Mouse (Mus musculus): ENCODE measurements at regions not wholly inside any gene's neighbourhood (a gene's known extent, or its start where the extent isn't known, plus 50 kb on each side); places are given as distances from the start of the nearest gene placed in this dataset.

DNA sequence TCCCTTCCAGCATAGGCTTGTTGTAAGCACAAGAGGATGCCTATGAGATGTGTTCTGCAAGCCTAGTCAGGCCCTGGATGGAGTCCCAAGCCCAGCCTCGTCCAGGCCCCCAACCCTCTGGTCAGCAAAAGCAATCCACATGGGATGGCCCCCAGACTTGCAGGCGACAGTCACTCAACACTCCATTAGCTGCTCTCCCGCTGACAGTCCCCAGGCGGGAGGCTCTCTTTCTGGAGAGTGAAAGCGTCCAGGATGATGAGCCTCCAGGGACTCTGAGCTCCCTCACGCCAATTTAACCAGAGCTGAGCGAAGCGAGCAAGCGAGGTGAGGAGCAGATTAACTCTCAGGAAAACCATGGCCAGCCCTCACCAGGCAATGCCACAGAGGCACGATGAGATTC is 132.7 kb upstream of the 1600014C23Rik start:
- H3K4me3 ChIP-seq (ENCODE audit: insufficient read depth in 1 of 2, low read depth in 1 of 2, low read length in 2 of 2, poor library complexity in 1 of 2, severe bottlenecking in 1 of 2) = no peak overlapping the region
- H3K27ac ChIP-seq (ENCODE audit: insufficient read depth, low read depth, low read length, poor library complexity, severe bottlenecking) = no peak overlapping the region
- TF ChIP-seq CHD2 (IDR thresholded peaks at IDR 0.05; ENCODE audit: low read depth, low read length) (no peak), HCFC1 (IDR thresholded peaks at IDR 0.05; ENCODE audit: borderline replicate concordance, insufficient read depth, low read length) (no peak), MAFK (IDR thresholded peaks at IDR 0.05; ENCODE audit: insufficient read depth, low read depth, low read length) (no peak), ZC3H11A (IDR thresholded peaks at IDR 0.05; ENCODE audit: borderline replicate concordance, low read depth, low read length) (no peak), ZNF384 (IDR thresholded peaks at IDR 0.05; ENCODE audit: low read depth, low read length) (no peak)
- in situ Hi-C loops (cut with MboI; ENCODE audit: low sequenced_read_pairs in 2 of 2, unreplicated experiment in 2 of 2) = no loop called here
- peaks cover 3 to 15% of the 10 kb centered on the region in 2 experiments; a peak in 2 of 4 replicates for H3K4me1 ChIP-seq (ENCODE audit: control insufficient read depth in 2 of 2, insufficient read depth in 2 of 2, low read length in 2 of 2, poor library complexity in 1 of 2)
- no peak overlapping the region for H3K9ac ChIP-seq (ENCODE audit: insufficient read depth, low read depth, low read length, poor library complexity, severe bottlenecking)
- no peaks in the 10 kb centered on the region for H3K9me3 ChIP-seq (ENCODE audit: control insufficient read depth, insufficient read depth, low read depth, low read length)
- no peaks in the 10 kb centered on the region for H3K36me3 ChIP-seq (ENCODE audit: control insufficient read depth, insufficient read depth, low read length, poor library complexity, severe bottlenecking)
- DNase-seq (ENCODE audit: low read depth, low spot score) = no peak

DNA sequence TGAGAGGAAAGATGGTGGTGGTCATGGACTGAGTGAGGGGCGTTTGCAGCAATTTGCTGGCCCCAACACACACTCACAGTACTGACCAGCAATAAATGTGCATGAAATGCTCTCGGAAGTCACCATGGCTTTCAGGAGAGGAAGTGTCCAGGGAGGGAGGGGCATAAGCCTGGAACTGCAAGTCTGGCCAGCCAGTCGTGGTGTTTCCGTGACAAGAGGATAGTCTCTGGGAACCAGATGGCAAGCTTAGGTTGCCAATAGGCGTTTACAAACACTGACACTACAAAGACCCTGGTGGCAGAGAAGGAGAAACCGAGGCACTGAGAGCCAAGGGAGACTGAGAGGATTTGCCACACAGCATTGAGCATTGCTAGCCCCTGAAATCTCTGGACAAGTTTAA is 132.3 kb upstream of the 1600014C23Rik start:
- H3K4me3 ChIP-seq (ENCODE audit: insufficient read depth in 1 of 2, low read depth in 1 of 2, low read length in 2 of 2, poor library complexity in 1 of 2, severe bottlenecking in 1 of 2) = no peak overlapping the region
- H3K9me3 ChIP-seq (ENCODE audit: control insufficient read depth, insufficient read depth, low read depth, low read length) = no peaks in the 10 kb centered on the region
- H3K4me1 ChIP-seq (ENCODE audit: control insufficient read depth in 2 of 2, insufficient read depth in 2 of 2, low read length in 2 of 2, poor library complexity in 1 of 2) = peaks cover 3 to 12% of the 10 kb centered on the region in 2 experiments; a peak in 2 of 4 replicates
- H3K9ac ChIP-seq (ENCODE audit: insufficient read depth, low read depth, low read length, poor library complexity, severe bottlenecking) = no peak overlapping the region
- H3K27ac ChIP-seq (ENCODE audit: insufficient read depth, low read depth, low read length, poor library complexity, severe bottlenecking) = no peak overlapping the region
- TF ChIP-seq ZC3H11A (IDR thresholded peaks at IDR 0.05; ENCODE audit: borderline replicate concordance, low read depth, low read length) = no peak
- no peak for TF ChIP-seq CHD2 (IDR thresholded peaks at IDR 0.05; ENCODE audit: low read depth, low read length)
- no peak for TF ChIP-seq MAFK (IDR thresholded peaks at IDR 0.05; ENCODE audit: insufficient read depth, low read depth, low read length)
- TF ChIP-seq ZNF384 (IDR thresholded peaks at IDR 0.05; ENCODE audit: low read depth, low read length) = no peak
- TF ChIP-seq HCFC1 (IDR thresholded peaks at IDR 0.05; ENCODE audit: borderline replicate concordance, insufficient read depth, low read length) = no peak
- in situ Hi-C loops (cut with MboI; ENCODE audit: low sequenced_read_pairs in 2 of 2, unreplicated experiment in 2 of 2) = no loop called here
- H3K36me3 ChIP-seq (ENCODE audit: control insufficient read depth, insufficient read depth, low read length, poor library complexity, severe bottlenecking) = no peaks in the 10 kb centered on the region
- no peak for DNase-seq (ENCODE audit: low read depth, low spot score)

DNA sequence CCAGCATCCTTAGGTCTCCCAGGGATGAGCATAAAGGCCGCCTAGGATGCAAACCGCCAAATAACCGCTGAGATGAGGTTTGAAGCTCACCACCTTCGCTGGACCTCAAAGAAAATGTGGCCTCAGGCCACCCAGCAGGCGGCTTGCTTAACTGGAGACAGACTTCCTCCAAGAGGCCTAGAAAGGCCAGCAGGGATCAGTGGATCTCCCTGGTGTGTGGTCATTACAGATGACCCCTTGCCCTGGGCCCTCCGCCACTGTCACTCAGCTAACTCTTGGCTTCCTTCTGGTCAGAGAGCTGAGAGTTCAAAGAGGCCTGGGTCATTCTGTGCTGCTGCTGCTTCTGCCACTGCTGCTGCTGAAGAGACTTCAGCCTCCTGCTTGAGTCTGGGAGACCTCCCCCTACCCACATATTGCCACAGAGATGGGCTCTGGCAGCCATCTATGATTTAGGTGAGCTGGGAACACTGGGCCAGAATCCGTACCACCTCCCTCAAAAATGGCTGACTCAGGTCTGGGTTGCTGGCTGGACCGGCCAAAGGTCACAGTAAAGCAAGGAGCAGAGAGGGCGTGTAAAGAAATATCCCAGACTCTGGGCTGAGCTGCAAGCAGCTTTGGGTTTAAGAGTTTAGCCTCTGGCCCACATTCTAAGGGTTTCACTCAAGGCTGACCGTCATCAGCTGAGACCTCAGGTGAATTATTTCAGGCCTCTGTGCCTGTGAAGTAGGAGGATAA is 130.0 kb upstream of the 1600014C23Rik start:
- no peak for TF ChIP-seq ZC3H11A (IDR thresholded peaks at IDR 0.05; ENCODE audit: borderline replicate concordance, low read depth, low read length)
- TF ChIP-seq HCFC1 (IDR thresholded peaks at IDR 0.05; ENCODE audit: borderline replicate concordance, insufficient read depth, low read length) = no peak
- TF ChIP-seq ZNF384 (IDR thresholded peaks at IDR 0.05; ENCODE audit: low read depth, low read length) = no peak
- TF ChIP-seq CHD2 (IDR thresholded peaks at IDR 0.05; ENCODE audit: low read depth, low read length) = no peak
- no peak for TF ChIP-seq MAFK (IDR thresholded peaks at IDR 0.05; ENCODE audit: insufficient read depth, low read depth, low read length)

DNA sequence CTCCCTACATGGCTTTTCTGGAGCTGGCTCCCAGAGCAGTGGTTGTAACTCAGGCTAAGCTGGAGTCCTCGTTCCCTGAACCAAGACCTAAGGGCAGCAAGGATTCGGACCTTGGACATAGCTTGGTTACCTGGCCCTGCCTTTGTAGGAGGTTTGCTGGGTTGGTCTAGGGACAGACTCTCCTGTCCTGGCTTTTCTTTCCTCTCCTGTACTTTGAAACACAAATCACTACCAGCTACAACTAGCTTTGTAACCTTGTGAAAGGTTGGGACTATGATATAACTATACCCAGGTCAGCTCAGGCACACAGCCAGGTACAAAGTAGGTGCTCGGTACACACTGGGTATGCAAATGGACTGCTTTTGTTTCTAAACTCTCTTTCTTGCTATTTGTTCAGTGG is 129.4 kb upstream of the 1600014C23Rik start:
- Histone ChIP-seq H3K4me1 (ENCODE audit: control insufficient read depth in 2 of 2, insufficient read depth in 2 of 2, low read length in 2 of 2, poor library complexity in 1 of 2) (peaks cover 3 to 11% of the 10 kb centered on the region in 2 experiments; a peak in 2 of 4 replicates), H3K27ac (ENCODE audit: insufficient read depth, low read depth, low read length, poor library complexity, severe bottlenecking) (no peak overlapping the region), H3K9me3 (ENCODE audit: control insufficient read depth, insufficient read depth, low read depth, low read length) (no peaks in the 10 kb centered on the region), H3K9ac (ENCODE audit: insufficient read depth, low read depth, low read length, poor library complexity, severe bottlenecking) (no peak overlapping the region), H3K36me3 (ENCODE audit: control insufficient read depth, insufficient read depth, low read length, poor library complexity, severe bottlenecking) (no peaks in the 10 kb centered on the region), H3K4me3 (ENCODE audit: insufficient read depth in 1 of 2, low read depth in 1 of 2, low read length in 2 of 2, poor library complexity in 1 of 2, severe bottlenecking in 1 of 2) (no peak overlapping the region)
- DNase-seq (ENCODE audit: low read depth, low spot score) = no peak
- no peak for TF ChIP-seq MAFK (IDR thresholded peaks at IDR 0.05; ENCODE audit: insufficient read depth, low read depth, low read length)
- TF ChIP-seq ZNF384 (IDR thresholded peaks at IDR 0.05; ENCODE audit: low read depth, low read length) = no peak
- no peak for TF ChIP-seq HCFC1 (IDR thresholded peaks at IDR 0.05; ENCODE audit: borderline replicate concordance, insufficient read depth, low read length)
- TF ChIP-seq ZC3H11A (IDR thresholded peaks at IDR 0.05; ENCODE audit: borderline replicate concordance, low read depth, low read length) = no peak
- no peak for TF ChIP-seq CHD2 (IDR thresholded peaks at IDR 0.05; ENCODE audit: low read depth, low read length)
- in situ Hi-C loops (cut with MboI; ENCODE audit: low sequenced_read_pairs in 2 of 2, unreplicated experiment in 2 of 2) = no loop called here

More for the DNA sequence above, 130.0 kb upstream of the 1600014C23Rik start:
- DNase-seq (ENCODE audit: low read depth, low spot score) = no peak
- no peak overlapping the region for H3K4me3 ChIP-seq (ENCODE audit: insufficient read depth in 1 of 2, low read depth in 1 of 2, low read length in 2 of 2, poor library complexity in 1 of 2, severe bottlenecking in 1 of 2)
- H3K4me1 ChIP-seq (ENCODE audit: control insufficient read depth in 2 of 2, insufficient read depth in 2 of 2, low read length in 2 of 2, poor library complexity in 1 of 2) = peaks cover 3 to 11% of the 10 kb centered on the region in 2 experiments; a peak in 2 of 4 replicates
- no peak overlapping the region for H3K9ac ChIP-seq (ENCODE audit: insufficient read depth, low read depth, low read length, poor library complexity, severe bottlenecking)
- in situ Hi-C loops (cut with MboI; ENCODE audit: low sequenced_read_pairs in 2 of 2, unreplicated experiment in 2 of 2) = no loop called here
- H3K9me3 ChIP-seq (ENCODE audit: control insufficient read depth, insufficient read depth, low read depth, low read length) = no peaks in the 10 kb centered on the region
- no peaks in the 10 kb centered on the region for H3K36me3 ChIP-seq (ENCODE audit: control insufficient read depth, insufficient read depth, low read length, poor library complexity, severe bottlenecking)
- no peak overlapping the region for H3K27ac ChIP-seq (ENCODE audit: insufficient read depth, low read depth, low read length, poor library complexity, severe bottlenecking)
